Mouse (Mus musculus): ENCODE results near the gene Fam169b. TPM values are rescaled to one million over a fixed set of nuclear protein-coding genes. Genes with fewer than 3 reads are reported as not detected.
A peak's percentile ranks its signal among the peaks of the same experiment; 100 is the strongest.

The Fam169b gene
- polyA plus RNA-seq, 1 experiment from 2014 or later, result 0.24 TPM

- Histone ChIP-seq H3K27me3 (replicated peaks) (no peaks in the 10 kb centered on the region), H3K36me3 (no peaks in the 10 kb centered on the region), H3K4me2 (no peak overlapping the region), H3K9me3 (replicated peaks) (no peaks in the 10 kb centered on the region), H3K9ac (no peak overlapping the region), H3K27ac (no peak overlapping the region), H3K4me3 (no peak overlapping the region), H3K4me1 (peaks cover 5% of the 10 kb centered on the region; the same call in 1 of the 2 replicates)
- WGBS (ENCODE audit: insufficient replicate concordance), result 86% methylated on average over 8 of the region's 8 CpGs
- ATAC-seq, result no peak
These were observed 15.4 kb downstream of the Fam169b start for GRCm38 (mm10) chr7:68289081-68289480.

- no peaks in the 10 kb centered on the region for H3K9me3 ChIP-seq (replicated peaks)
- H3K27me3 ChIP-seq (replicated peaks), result no peaks in the 10 kb centered on the region
- no peak overlapping the region for H3K9ac ChIP-seq
- no peak for ATAC-seq
- no peak overlapping the region for H3K4me3 ChIP-seq
- 54% methylated on average over 1 of the region's 1 CpGs for WGBS (ENCODE audit: insufficient replicate concordance)
- no peaks in the 10 kb centered on the region for H3K4me1 ChIP-seq
- no peak overlapping the region for H3K4me2 ChIP-seq
- H3K27ac ChIP-seq, result no peak overlapping the region
- H3K36me3 ChIP-seq, result no peaks in the 10 kb centered on the region
These were observed 18.0 kb downstream of the Fam169b start for GRCm38 (mm10) chr7:68291603-68292002.

DNA sequence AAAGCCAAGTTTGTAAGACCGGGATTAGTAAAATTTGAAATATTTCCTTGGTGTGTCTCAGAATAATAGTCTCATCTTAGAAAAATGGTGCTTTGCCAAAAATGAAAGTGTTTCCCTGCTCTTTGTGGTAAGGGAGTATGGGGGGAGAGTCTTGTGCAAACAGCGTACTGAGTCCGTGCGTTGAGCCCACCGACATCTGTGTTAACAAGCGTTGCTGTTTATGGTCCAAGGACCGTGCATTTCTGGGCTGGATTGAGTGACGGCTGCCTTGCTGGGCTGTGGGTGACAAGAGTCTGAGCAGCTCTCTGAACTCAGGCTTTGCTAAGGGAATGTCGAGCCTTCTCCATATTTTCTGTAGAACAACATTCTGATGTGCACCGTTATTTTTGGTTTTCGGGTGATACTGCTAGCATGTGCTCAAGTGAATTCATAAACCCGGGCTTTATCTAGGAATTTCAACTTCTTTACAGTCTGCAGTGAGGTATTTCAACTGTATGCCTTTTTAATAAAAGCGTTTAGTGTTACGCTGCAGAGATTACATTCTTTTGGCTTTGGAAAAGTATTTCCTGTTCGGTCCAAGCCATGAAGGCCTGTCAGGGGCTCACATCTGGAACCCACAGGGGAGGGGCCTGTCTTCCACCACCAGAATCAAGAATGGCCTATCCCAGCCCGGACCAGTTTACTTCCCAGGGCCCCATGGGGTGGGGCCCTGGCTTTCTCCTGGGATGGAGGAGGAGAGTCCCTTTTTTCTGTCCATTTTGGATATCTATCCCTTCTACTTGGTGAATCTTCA lies 20.6 kb downstream of the Fam169b start:
- 75% methylated on average over 16 of the region's 16 CpGs for WGBS (ENCODE audit: insufficient replicate concordance)
- Histone ChIP-seq H3K36me3 (no peaks in the 10 kb centered on the region), H3K4me3 (no peak overlapping the region), H3K27ac (no peak overlapping the region), H3K4me1 (no peaks in the 10 kb centered on the region), H3K27me3 (replicated peaks) (no peaks in the 10 kb centered on the region), H3K9me3 (replicated peaks) (no peaks in the 10 kb centered on the region), H3K4me2 (no peak overlapping the region), H3K9ac (no peak overlapping the region)
- no peak for ATAC-seq

DNA sequence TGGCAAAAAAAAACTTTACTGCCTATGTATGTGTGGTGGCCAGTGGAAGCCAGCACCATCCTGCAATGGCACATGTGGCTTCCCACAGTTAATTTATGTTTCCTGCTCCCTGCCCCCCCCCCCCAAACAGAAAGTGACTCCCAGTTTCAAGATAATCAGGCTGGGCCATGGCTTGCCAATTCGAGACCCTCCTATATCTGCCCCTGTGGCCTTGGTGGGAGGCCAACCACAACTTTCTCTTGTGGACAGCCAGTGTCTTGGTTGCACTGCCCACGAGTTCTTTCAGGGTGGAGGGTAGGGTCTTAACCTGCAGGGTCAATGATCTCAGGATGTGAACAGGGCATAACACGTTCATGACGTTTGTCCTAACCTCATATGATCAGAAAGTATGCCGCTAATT lies 22.8 kb downstream of the Fam169b start:
- no peaks in the 10 kb centered on the region for H3K27me3 ChIP-seq (replicated peaks)
- H3K4me3 ChIP-seq, result no peak overlapping the region
- H3K36me3 ChIP-seq, result no peaks in the 10 kb centered on the region
- H3K4me2 ChIP-seq, result no peak overlapping the region
- no peak for ATAC-seq
- no peaks in the 10 kb centered on the region for H3K4me1 ChIP-seq
- no peak overlapping the region for H3K27ac ChIP-seq
- 60% methylated on average over 5 of the region's 5 CpGs for WGBS (ENCODE audit: insufficient replicate concordance)
- no peaks in the 10 kb centered on the region for H3K9me3 ChIP-seq (replicated peaks)
- no peak overlapping the region for H3K9ac ChIP-seq

- ATAC-seq, result no peak
- 64% methylated on average over 13 of the region's 13 CpGs for WGBS (ENCODE audit: insufficient replicate concordance)
- Histone ChIP-seq H3K27me3 (replicated peaks) (no peaks in the 10 kb centered on the region), H3K4me1 (peaks cover 9% of the 10 kb centered on the region; the same call in 1 of the 2 replicates), H3K9me3 (replicated peaks) (no peaks in the 10 kb centered on the region), H3K4me3 (no peak overlapping the region), H3K36me3 (no peaks in the 10 kb centered on the region), H3K27ac (no peak overlapping the region), H3K9ac (no peak overlapping the region), H3K4me2 (no peak overlapping the region)
These were observed 24.9 kb downstream of the Fam169b start for GRCm38 (mm10) chr7:68298381-68299076.

DNA sequence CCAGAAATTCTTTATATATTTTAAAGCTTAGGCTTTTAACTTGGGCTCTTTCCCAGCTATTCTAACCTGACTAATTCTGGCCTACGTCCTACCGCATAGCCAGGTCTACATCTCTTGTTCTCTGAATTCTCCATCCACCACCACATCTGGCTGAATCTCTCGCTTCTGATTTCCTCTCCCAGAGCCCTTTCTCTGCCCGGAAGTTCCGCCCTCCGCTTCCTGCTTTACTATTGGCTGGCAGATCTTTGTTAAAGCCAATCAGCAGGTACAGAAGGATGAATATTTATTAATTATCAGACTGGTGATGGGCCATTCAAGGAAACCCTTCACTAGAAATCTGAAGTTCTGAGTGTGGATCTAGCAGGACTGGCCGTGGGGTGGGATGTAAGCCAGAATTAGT lies 27.5 kb downstream of the Fam169b start:
- Histone ChIP-seq H3K4me1 (peaks cover 9% of the 10 kb centered on the region; the same call in 1 of the 2 replicates), H3K9me3 (replicated peaks) (no peaks in the 10 kb centered on the region), H3K9ac (no peak overlapping the region), H3K27me3 (replicated peaks) (no peaks in the 10 kb centered on the region), H3K4me3 (no peak overlapping the region), H3K27ac (no peak overlapping the region), H3K4me2 (no peak overlapping the region; the same call in 1 of the 2 replicates), H3K36me3 (no peaks in the 10 kb centered on the region)
- ATAC-seq, result no peak
- 59% methylated on average over 7 of the region's 7 CpGs for WGBS (ENCODE audit: insufficient replicate concordance)

GRCm38 (mm10) chr7:68302586-68303433 lies 29.2 kb downstream of the Fam169b start:
- 0 out of 2 replicates have a peak overlapping the region, but pooled peaks have one; percentile 20 for H3K9ac ChIP-seq
- no peaks in the 10 kb centered on the region for H3K27me3 ChIP-seq (replicated peaks)
- WGBS (ENCODE audit: insufficient replicate concordance), result 24% methylated on average over 18 of the region's 18 CpGs
- H3K27ac ChIP-seq, result no peak overlapping the region
- peak overlapping the region; percentile 61 for H3K4me2 ChIP-seq
- no peaks in the 10 kb centered on the region for H3K9me3 ChIP-seq (replicated peaks)
- H3K4me1 ChIP-seq, result peaks cover 9% of the 10 kb centered on the region; the same call in 1 of the 2 replicates
- no peaks in the 10 kb centered on the region for H3K36me3 ChIP-seq
- ATAC-seq, result 0 out of 2 replicates have a peak, but pooled peaks have one; percentile 49
- H3K4me3 ChIP-seq, result peak overlapping the region; percentile 40

- no peak overlapping the region for H3K4me2 ChIP-seq
- ATAC-seq, result no peak
- H3K9ac ChIP-seq, result no peak overlapping the region
- WGBS (ENCODE audit: insufficient replicate concordance), result 59% methylated on average over 6 of the region's 6 CpGs
- no peaks in the 10 kb centered on the region for H3K27me3 ChIP-seq (replicated peaks)
- H3K4me1 ChIP-seq, result peaks cover 9% of the 10 kb centered on the region; the same call in 1 of the 2 replicates
- no peak overlapping the region for H3K4me3 ChIP-seq
- H3K36me3 ChIP-seq, result no peaks in the 10 kb centered on the region
- no peak overlapping the region for H3K27ac ChIP-seq
- no peaks in the 10 kb centered on the region for H3K9me3 ChIP-seq (replicated peaks)
These were observed 30.0 kb downstream of the Fam169b start for GRCm38 (mm10) chr7:68303685-68304084.

- H3K4me2 ChIP-seq, result no peak overlapping the region
These were observed 32.3 kb downstream of the Fam169b start for GRCm38 (mm10) chr7:68305781-68306575.

DNA sequence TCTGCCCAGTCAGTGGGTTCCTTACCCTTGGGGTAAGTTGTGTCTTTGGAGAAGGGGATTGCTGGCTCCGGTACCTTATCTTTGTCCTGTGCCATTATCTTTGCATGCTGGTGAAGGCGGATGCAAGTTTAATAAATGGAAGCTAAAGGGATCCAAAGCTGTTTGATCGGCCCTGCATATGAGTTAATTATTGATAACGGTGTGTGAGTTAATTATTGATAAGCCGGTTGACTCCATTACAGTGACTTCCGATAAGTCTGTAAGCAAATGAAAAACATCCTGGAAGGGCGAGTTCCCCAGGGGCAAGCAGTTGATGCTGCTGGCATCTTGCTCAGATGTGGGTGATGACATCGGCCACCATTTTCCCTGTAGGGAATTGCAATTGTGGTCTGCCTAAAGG lies 33.1 kb downstream of the Fam169b start:
- no peaks in the 10 kb centered on the region for H3K9me3 ChIP-seq (replicated peaks)
- H3K27ac ChIP-seq, result no peak overlapping the region
- H3K4me1 ChIP-seq, result peaks cover 9% of the 10 kb centered on the region; the same call in 1 of the 2 replicates
- H3K4me3 ChIP-seq, result no peak overlapping the region
- no peaks in the 10 kb centered on the region for H3K27me3 ChIP-seq (replicated peaks)
- no peaks in the 10 kb centered on the region for H3K36me3 ChIP-seq
- WGBS (ENCODE audit: insufficient replicate concordance), result 68% methylated on average over 8 of the region's 8 CpGs
- H3K4me2 ChIP-seq, result no peak overlapping the region
- no peak overlapping the region for H3K9ac ChIP-seq
- no peak for ATAC-seq

More at GRCm38 (mm10) chr7:68305781-68306575, 32.3 kb downstream of the Fam169b start:
- Histone ChIP-seq H3K9me3 (replicated peaks) (no peaks in the 10 kb centered on the region), H3K27ac (no peak overlapping the region), H3K36me3 (no peaks in the 10 kb centered on the region), H3K4me3 (no peak overlapping the region), H3K9ac (no peak overlapping the region), H3K4me1 (peaks cover 9% of the 10 kb centered on the region; the same call in 1 of the 2 replicates), H3K27me3 (replicated peaks) (no peaks in the 10 kb centered on the region)
- ATAC-seq, result no peak
- WGBS (ENCODE audit: insufficient replicate concordance), result 72% methylated on average over 11 of the region's 11 CpGs

DNA sequence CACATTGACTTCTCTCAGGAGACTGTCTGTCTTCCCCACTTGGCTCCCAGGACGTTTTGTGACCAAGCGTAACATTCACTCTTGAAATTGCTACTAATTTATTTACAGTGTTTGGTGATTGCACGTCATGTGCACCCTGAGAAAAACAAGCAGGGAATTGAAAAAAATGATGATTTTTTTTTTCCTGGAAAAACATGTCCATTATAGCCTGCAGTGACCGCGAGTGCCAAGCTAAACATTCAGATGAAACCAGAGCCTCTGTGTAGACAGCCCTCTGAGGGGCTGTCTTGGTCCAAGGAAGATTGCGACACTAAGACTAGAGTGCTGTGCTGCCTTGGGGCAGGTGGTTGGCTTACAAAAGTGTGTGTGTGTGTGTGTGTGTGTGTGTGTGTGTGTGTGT lies 37.8 kb downstream of the Fam169b start:
- WGBS (ENCODE audit: insufficient replicate concordance), result 73% methylated on average over 6 of the region's 6 CpGs
- no peak for ATAC-seq
- Histone ChIP-seq H3K36me3 (no peaks in the 10 kb centered on the region), H3K9ac (no peak overlapping the region), H3K27ac (no peak overlapping the region), H3K9me3 (replicated peaks) (no peaks in the 10 kb centered on the region), H3K4me1 (no peaks in the 10 kb centered on the region), H3K27me3 (replicated peaks) (peaks cover 3% of the 10 kb centered on the region; the same call in 1 of the 2 replicates), H3K4me3 (no peak overlapping the region), H3K4me2 (no peak overlapping the region)

All from liver, embryonic 12.5 days (tissue).